In the genomic region with DNA sequence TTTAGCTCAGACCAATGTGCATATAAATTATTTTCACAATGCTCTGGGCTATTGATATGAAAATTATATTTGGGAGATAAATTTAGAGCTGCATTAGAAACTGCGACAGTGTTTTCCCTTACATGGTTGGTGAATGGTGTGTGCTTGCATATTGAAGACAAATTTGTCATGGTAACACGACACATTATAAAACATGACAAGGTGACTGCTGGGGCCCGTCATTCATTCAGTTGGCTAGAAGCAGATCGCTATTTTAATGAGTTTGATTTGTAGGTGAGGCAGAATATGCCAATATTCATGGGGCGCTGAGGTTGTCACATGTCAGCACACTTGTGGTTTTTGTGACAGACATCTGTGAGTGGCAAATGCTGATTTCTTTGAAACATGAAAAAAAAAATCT, we compare ENCODE assay signal across 21 mouse cellular contexts.
DNase-seq lines count a peak whose midpoint lies in the region; ATAC-seq and TF ChIP-seq lines count a peak whose summit lies in the region.
"Had no signal": no experiment of that assay in that cellular context is flagged by ENCODE, and none has a peak within 500 bp of the region (broad histone marks: within the 10 kb centered on the region; RNA-seq: fewer than 3 reads in every experiment).

No protein-coding gene starts in this region.

- no peak for TF ChIP-seq CTCF in brain, embryonic 14.5 days (IDR thresholded peaks at IDR 0.05; ENCODE audit: borderline replicate concordance, extremely low read depth, insufficient read depth, insufficient read length)
- no peak for TF ChIP-seq CTCF in midbrain, postnatal 0 days (IDR thresholded peaks at IDR 0.05)

- H3K9me3 ChIP-seq in forebrain, embryonic 15.5 days, result no peaks in the 10 kb centered on the region
- H3K9me3 ChIP-seq in forebrain, embryonic 10.5 days, result no peaks in the 10 kb centered on the region
- no peaks in the 10 kb centered on the region for H3K9me3 ChIP-seq in forebrain, embryonic 16.5 days (ENCODE audit: control insufficient read depth, low read length)
- no peaks in the 10 kb centered on the region for H3K9me3 ChIP-seq in midbrain, postnatal 0 days (ENCODE audit: low read length)
- H3K9me3 ChIP-seq: embryonic facial prominence, embryonic 15.5 days; heart, embryonic 12.5 days; hindbrain, embryonic 10.5 days; hindbrain, embryonic 15.5 days had no signal

- H3K4me1 ChIP-seq in forebrain, embryonic 15.5 days, result peaks cover 17% of the 10 kb centered on the region
- no peaks in the 10 kb centered on the region for H3K4me1 ChIP-seq in forebrain, embryonic 10.5 days
- H3K4me1 ChIP-seq in forebrain, embryonic 16.5 days (replicated peaks; ENCODE audit: control insufficient read depth, insufficient read depth, low read length), result peaks cover 11% of the 10 kb centered on the region
- 0 out of 2 replicates have a peak, but pooled peaks cover 2% of the 10 kb centered on the region for H3K4me1 ChIP-seq in midbrain, postnatal 0 days (ENCODE audit: insufficient read depth, low read length)
- H3K4me1 ChIP-seq: embryonic facial prominence, embryonic 15.5 days; heart, embryonic 12.5 days had no signal

- peak overlapping the region; percentile 37; the same call in 1 of the 2 replicates for H3K27ac ChIP-seq in forebrain, embryonic 15.5 days (replicated peaks)
- no peak overlapping the region for H3K27ac ChIP-seq in forebrain, embryonic 10.5 days
- no peak overlapping the region for H3K27ac ChIP-seq in forebrain, embryonic 16.5 days (ENCODE audit: low read length)
- no peak overlapping the region for H3K27ac ChIP-seq in midbrain, postnatal 0 days (ENCODE audit: low read depth, low read length)
- H3K27ac ChIP-seq: embryonic facial prominence, embryonic 15.5 days; gastrocnemius, adult 2 months; hindbrain, embryonic 10.5 days had no signal

- peak; percentile 82 for ATAC-seq in forebrain, embryonic 15.5 days (replicated peaks)
- ATAC-seq in forebrain, embryonic 16.5 days, result peak; percentile 92
- ATAC-seq in midbrain, postnatal 0 days (ENCODE audit: low FRiP score), result peak; percentile 31; the same call in 1 of the 2 replicates
- ATAC-seq: activated CD4-positive, CD25-positive, alpha-beta regulatory T cell, adult 4 months; inflammation-experienced regulatory T-cells, adult 6 months; Patski had no signal

- 32% methylated on average over 5 of the region's 5 CpGs for WGBS in forebrain, embryonic 15.5 days
- 91% methylated on average over 5 of the region's 5 CpGs for WGBS in forebrain, embryonic 10.5 days
- WGBS in forebrain, embryonic 16.5 days, result 39% methylated on average over 5 of the region's 5 CpGs
- 38% methylated on average over 5 of the region's 5 CpGs for WGBS in midbrain, postnatal 0 days

- no peaks in the 10 kb centered on the region for H3K36me3 ChIP-seq in forebrain, embryonic 15.5 days
- no peaks in the 10 kb centered on the region for H3K36me3 ChIP-seq in forebrain, embryonic 10.5 days (replicated peaks)
- H3K36me3 ChIP-seq in forebrain, embryonic 16.5 days (ENCODE audit: control insufficient read depth, insufficient read depth), result no peaks in the 10 kb centered on the region
- no peaks in the 10 kb centered on the region for H3K36me3 ChIP-seq in midbrain, postnatal 0 days (ENCODE audit: insufficient read depth, low read length)
- H3K36me3 ChIP-seq: embryonic facial prominence, embryonic 15.5 days; heart, embryonic 12.5 days; hindbrain, embryonic 10.5 days; hindbrain, embryonic 15.5 days had no signal

- H3K9ac ChIP-seq in forebrain, embryonic 15.5 days (replicated peaks), result no peak overlapping the region
- no peak overlapping the region for H3K9ac ChIP-seq in forebrain, embryonic 16.5 days (replicated peaks; ENCODE audit: low read depth, low read length)
- H3K9ac ChIP-seq in midbrain, postnatal 0 days (replicated peaks; ENCODE audit: low read length, poor library complexity, severe bottlenecking), result no peak overlapping the region
- H3K9ac ChIP-seq: embryonic facial prominence, embryonic 15.5 days; heart, embryonic 12.5 days; hindbrain, embryonic 15.5 days had no signal

- H3K27me3 ChIP-seq in forebrain, embryonic 15.5 days, result no peaks in the 10 kb centered on the region
- no peaks in the 10 kb centered on the region for H3K27me3 ChIP-seq in forebrain, embryonic 10.5 days (ENCODE audit: poor library complexity, severe bottlenecking)
- no peaks in the 10 kb centered on the region for H3K27me3 ChIP-seq in forebrain, embryonic 16.5 days (replicated peaks; ENCODE audit: control insufficient read depth, insufficient read depth, low read length)
- no peaks in the 10 kb centered on the region for H3K27me3 ChIP-seq in midbrain, postnatal 0 days (ENCODE audit: insufficient read depth, low read length)
- H3K27me3 ChIP-seq: CH12.LX; embryonic facial prominence, embryonic 15.5 days; heart, embryonic 12.5 days; hindbrain, embryonic 15.5 days; Patski had no signal

- H3K4me3 ChIP-seq in forebrain, embryonic 15.5 days, result no peak overlapping the region
- no peak overlapping the region for H3K4me3 ChIP-seq in forebrain, embryonic 10.5 days
- no peak overlapping the region for H3K4me3 ChIP-seq in forebrain, embryonic 16.5 days (replicated peaks; ENCODE audit: low read length)
- H3K4me3 ChIP-seq in midbrain, postnatal 0 days (ENCODE audit: low read depth, low read length), result no peak overlapping the region
- H3K4me3 ChIP-seq: embryonic facial prominence, embryonic 15.5 days; erythroblast, embryonic 14.5 days; gastrocnemius, adult 2 months; heart, embryonic 12.5 days; hindbrain, embryonic 10.5 days; hindbrain, embryonic 15.5 days had no signal

- TF ChIP-seq POLR2A in brain, embryonic 14.5 days (IDR thresholded peaks at IDR 0.05; ENCODE audit: borderline replicate concordance, extremely low read depth, insufficient read depth, insufficient read length, poor library complexity, severe bottlenecking), result no peak

- no peak overlapping the region for H3K4me2 ChIP-seq in forebrain, embryonic 15.5 days (replicated peaks)
- H3K4me2 ChIP-seq in forebrain, embryonic 16.5 days (ENCODE audit: low read length), result no peak overlapping the region
- no peak overlapping the region for H3K4me2 ChIP-seq in midbrain, postnatal 0 days (ENCODE audit: low read depth, low read length, poor library complexity, severe bottlenecking)
- H3K4me2 ChIP-seq: embryonic facial prominence, embryonic 15.5 days; heart, embryonic 12.5 days; hindbrain, embryonic 15.5 days had no signal

- DNase-seq in forebrain, embryonic 10.5 days (ENCODE audit: extremely low spot score, low spot score), result no peak
- DNase-seq in brain, embryonic 14.5 days (ENCODE audit: low read depth), result peak; percentile 87
- peak; percentile 10 for DNase-seq in midbrain, postnatal 0 days (ENCODE audit: low spot score)
- no peak for DNase-seq in right cerebral cortex, adult 18-20 months
- DNase-seq: adrenal gland, postnatal 14 days; cerebellum, adult 2 months; cerebellum, postnatal 10 days; embryo, embryonic 11 days; gastrocnemius, adult 2 months; gastrocnemius, postnatal 25 days had no signal

Comparison
In these comparisons a context has a peak if more than half of its experiments do, and no peak if none do; other contexts are left out.
1. ATAC-seq: peak in every context shown above with its lines; median percentile 92 in forebrain, embryonic 16.5 days; 82 in forebrain, embryonic 15.5 days; 31 in midbrain, postnatal 0 days.
2. DNase-seq: peak in brain, embryonic 14.5 days (single experiment) and midbrain, postnatal 0 days (single experiment); none in forebrain, embryonic 10.5 days (single experiment) and right cerebral cortex, adult 18-20 months (single experiment).